Mouse (Mus musculus): ENCODE data around the gene Msh6. TPM values are rescaled to one million over a fixed set of nuclear protein-coding genes. Genes with fewer than 3 reads are reported as not detected.

The Msh6 gene
- 25.9 TPM for total RNA-seq (2023)

GRCm38 (mm10) chr17:87974629-87975228, at the start of gene Msh6:
TSS of gene Msh6 (plus strand) at chr17:87975062.

Other genes starting within 250 kb of the Msh6 start
- gene Kcnk12, start 177.1 kb upstream of the Msh6 start, total RNA-seq (2023): not detected
- gene Rpl36-ps4, start 54.1 kb upstream of the Msh6 start, total RNA-seq (2023): not detected
- gene Fbxo11, start 90.2 kb downstream of the Msh6 start, total RNA-seq (2023): 95.0 TPM